Mouse (Mus musculus): ENCODE data around the gene Bach1.
"Not testable (repeated sequence)": the region's sequence is repeated elsewhere in the genome, so short reads cannot be mapped to it uniquely, and the experiment has no call there.

Gene Bach1

DNA sequence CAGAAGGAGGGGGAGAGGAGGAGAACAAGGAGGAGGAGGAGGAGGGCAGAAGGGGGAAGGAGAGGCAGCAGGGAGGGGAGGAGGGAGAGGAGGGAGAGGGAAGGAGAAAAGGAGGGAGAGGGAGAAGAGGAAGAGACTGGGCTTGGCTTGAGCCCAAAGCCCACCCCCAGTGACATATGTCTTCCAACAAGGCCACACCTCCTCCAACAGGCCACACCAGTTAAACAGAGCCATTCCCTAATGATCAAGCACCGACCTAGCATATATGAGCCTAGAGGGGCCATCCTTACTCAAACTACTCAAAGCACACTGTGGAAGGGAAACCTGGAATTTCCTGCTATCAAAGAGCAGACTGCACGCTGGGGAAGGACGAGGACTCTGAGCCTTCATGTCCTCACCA lies 16.9 kb upstream of the Bach1 start:
- DNase-seq, result no peak

DNA sequence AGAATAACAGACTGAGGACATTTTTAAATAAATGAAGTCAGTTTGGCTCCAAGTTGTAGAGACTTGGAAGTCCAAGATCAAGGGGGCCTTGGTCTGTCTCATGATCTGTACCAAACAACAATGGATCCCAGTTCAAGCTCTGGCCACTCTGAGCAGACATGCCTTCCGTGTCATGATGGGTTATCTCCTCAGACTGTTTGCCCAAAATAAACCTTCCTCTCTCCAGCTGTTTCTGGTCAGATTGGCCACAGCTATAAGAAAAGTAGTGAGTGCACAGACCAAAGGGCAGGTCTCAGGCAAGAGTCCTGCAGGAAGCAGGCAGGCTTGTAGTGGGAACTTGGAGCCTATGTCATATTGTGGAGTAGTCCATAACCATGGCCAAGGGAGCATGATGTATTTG lies 12.3 kb upstream of the Bach1 start:
- DNase-seq, result no peak

DNA sequence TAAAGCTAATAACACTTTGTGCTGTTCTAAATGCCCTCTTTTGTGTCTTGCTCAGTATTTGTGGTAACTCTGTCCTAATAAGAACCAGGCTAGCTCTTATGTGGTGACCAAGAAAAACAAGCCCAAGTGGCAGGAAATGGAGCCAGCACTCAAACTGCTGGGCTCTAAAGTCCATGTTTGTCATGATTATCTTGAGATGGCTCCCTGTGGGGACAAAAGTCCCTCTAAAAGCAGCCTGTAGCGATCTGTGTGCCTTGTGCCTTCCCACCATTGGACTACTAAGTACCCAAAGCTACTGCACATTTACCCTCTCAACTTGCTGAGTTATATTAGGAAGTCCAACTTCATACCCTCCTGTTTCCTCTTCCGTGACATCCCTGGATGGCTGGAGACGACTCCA lies 11.4 kb upstream of the Bach1 start:
- DNase-seq, result no peak

DNA sequence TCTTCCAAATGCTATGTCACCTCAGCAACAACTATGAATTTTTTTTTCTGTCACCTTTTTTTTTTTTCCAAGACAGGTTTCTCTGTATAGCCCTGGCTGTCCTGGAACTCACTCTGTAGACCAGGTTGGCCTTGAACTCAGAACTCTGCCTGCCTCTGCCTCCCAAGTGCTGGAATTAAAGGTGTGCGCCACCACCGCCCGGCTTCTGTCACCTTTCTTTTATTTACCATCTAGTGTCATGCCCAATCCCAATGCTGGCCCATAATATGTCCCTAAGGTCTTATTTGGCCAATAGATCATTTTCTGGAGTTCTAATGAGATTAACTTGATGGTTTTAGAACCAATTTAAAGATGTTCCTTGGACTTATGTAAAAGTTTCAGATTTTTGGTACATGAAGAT lies 10.4 kb upstream of the Bach1 start:
- not testable (repeated sequence) for DNase-seq

DNA sequence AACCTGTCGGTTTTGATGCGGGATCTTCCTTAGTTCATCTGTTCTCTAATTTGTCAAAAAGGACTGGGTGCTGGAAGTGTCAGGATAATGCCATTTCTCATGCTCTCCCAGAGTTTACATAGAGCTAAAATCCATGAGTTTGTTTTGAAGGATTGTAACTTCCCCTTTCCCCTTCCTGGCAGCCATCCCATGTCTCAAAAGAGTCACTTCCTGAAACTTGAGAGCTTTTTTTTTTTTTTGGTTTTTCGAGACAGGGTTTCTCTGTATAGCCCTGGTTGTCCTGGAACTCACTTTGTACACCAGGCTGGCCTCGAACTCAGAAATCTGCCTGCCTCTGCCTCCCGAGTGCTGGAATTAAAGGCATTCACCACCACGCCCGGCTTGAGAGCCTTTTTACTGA lies 9.9 kb upstream of the Bach1 start:
- DNase-seq, result not testable (repeated sequence)

DNA sequence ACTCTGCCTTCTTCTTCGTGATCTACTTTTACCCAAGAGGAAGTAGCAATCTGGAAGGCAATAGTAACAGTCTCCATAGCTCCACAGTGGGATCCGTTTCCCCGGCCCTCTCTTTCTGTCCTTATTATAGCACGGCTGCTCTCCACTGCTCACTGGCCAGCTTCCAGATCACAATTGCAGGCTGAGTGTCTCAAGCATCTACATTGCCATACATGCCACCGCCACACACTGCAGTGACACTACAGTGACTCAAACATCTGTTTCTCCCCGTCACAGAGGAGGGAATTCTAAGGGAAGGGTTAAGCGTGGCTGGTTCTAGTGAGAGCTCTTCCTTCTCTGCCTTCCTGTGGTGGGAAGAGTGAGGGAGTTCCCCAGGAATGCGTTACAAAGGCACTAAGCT lies 9.5 kb upstream of the Bach1 start:
- no peak for DNase-seq

DNA sequence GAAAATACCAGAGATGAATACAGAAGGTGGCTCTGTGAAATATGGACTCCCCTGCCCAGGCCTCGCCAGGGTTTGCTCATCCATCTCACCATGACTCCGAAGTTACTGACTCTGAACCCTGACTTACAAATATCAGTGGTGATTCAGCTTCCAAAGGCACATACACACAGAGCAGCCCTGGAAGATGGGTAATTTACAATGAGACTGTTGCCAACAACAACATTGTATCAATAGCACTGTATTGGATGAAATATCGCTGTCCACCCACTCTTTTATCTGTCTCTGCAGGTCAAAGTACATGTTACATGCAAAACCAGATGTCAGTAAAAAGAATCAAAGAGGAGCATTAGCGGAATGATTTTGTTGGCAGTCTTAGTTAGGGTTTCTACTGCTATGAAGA lies 8.2 kb upstream of the Bach1 start:
- no peak for DNase-seq

DNA sequence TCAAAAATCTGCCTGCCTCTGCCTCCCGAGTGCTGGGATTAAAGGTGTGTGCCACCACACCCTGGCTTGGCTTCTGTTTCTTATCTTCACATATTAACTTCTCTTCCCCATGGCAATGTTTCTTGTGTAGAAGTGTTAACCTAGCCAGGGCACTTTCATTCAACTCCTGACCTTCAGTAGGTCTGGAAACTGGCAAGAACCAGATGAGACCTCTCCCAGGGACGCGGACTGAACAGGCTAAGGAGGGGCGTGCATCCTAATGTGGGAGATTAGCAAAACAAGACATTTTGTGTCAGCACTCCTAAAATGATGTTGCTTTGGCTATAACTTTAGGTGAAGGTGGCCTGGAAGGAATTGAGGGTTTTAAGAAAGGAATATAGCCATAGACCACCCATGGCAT lies 7.6 kb upstream of the Bach1 start:
- no peak for DNase-seq

DNA sequence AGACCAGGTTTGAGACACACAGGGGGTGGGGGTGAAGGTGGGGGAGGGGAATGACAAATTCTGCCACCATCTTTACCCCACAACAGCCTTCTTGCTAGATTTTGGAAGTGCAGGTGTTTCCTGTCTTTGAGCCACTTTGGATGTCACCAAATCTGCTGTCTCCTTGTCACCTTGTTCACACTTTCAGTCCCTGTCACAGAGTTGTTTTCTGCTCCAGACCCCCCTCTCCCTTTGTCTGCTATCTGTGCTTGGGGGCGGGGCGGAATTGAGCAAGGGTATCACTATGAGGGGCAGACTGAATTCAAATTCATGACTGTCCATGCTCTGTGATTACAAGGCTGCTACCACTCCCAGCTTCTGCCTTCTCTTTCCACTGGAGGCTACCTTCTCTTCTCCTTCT lies 6.2 kb upstream of the Bach1 start:
- no peak for DNase-seq

DNA sequence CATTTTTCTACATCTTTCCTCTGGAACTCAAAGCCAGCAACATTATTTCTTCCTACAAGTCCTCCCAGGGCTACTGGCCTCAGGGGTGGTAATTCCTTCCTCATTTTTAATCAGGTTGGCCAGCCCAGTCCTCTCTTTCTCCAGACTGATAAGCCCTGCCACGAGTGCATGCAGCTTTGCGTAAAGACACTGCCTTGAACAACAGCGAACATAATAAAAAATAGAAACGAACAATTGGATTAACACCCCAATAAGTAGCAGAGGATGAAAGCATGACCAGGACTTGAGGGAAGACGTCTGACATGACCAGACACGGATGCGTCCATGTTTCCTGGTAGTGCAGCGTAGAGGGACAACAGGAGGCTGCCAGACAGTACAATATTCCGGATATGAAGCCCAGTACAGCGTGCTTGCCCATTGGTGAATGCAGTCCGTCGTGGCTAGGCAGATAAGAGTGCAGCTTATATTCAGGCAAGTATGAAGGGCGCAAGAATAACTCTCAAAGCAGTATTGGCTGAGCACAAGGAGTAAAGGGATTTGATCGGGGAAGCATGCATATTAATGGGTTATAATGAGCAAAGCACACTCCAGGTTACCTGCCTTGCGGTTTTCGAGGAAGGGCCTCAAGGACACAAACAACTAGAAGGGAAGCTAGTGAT lies 909 bp upstream of the Bach1 start:
- no peak for DNase-seq

DNA sequence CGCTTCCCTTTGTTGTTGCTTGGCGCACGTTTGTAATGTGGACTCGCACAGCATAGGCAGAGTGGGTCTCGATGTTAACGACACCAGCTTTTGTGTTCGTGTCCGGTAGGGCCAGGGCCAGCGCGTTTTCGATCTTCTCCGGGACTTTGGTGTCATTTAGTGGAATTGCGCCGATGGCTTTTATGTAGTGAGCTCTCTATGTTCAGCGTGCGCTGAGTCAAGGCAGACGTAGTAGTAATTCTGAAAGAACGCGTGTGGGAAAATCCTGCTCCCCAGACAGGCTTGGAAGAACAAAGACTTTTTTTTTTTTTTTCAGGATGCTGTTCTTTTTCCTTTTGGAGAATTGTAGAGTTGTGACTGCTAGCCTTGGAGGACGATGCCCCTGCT lies 554 bp downstream of the Bach1 start:
- DNase-seq, result no peak

DNA sequence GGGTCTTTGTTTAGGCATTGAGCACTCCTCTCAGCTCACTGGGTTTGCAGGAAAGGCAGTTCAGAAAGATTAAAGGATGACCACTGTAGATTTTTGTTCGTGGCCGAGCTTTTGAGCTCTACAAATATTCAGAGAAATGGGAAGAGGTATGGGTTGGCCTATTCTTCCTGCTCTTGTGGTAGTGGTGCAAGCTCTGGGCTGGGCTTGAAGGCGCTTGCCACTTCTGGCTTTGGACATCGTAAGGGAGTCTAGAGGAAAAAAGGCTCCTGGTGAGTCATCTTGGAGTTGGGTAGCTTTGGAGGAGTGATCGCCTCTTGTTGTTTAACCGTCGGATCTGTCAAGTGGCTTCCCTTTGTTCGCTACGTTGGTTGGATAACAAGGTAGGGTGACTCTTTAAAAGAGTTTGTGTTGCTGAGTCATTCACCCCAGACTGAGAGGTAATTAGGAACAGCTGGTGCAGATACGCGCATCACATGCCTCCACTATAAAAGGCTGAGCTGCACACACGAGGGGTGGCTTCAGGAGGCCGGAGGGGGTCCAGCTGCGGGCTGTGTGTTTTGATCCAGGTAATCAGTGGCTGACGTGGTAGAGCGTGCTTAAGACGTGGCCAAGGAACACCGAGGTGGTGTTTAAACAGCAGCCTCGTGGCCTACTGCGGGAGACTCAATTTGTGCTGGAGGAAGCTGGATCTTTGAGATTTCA lies 1.1 kb downstream of the Bach1 start:
- no peak for DNase-seq

DNA sequence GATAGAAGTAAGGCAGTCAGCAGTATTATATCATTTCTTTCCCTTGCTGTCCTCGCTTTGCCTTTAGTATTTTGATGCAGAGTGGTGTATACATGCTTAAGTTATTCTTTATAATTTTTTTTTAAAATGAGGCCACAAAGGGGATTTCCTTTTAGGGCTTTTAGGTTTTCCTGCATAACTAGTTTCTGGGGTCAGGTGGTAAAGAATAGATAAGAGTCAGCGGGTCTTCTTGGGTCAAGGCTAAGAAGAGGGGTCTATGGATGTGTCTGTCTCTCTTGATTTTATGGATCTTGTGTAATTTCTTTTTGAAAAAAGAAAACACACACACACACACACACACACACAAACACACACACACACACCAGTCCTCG lies 1.6 kb downstream of the Bach1 start:
- DNase-seq, result no peak

DNA sequence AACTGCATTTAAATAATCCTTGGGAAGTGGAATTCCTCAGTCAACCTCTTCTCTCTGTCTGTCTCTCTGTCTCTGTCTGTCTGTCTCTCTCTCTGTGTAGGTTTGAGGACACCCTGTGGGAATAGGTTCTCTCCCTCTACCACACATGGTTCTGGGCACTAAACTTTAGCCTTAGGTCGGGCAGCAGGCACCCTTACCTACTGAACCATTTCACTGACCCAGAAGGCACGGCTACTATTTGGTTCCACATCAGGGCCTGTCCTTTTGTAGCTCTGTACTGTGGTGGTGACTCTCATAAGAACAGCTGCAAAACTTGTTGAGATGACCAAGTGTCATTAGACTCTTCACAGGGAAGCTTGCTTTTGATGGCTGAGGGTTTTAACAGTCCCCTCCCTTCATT lies 3.1 kb downstream of the Bach1 start:
- DNase-seq, result no peak

DNA sequence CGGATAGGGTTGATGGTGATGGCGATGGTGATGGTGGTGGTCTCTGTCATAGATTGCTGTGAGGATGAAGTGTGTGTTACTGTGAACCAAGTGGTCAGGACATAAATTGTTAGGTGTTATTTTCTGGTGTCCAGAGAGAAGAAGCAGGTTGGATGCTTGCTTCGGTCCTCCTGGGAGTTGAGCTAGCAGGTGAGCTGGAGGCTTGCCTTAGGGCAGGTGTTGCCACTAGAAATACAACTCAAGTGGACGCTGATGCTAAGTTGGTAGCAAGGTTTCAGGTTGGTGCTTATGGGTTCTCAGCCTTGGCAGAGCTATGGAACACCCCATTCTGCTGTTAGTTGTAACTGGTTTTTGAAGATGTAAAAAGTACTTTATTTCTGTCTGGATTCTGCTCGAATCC lies 4.1 kb downstream of the Bach1 start:
- DNase-seq, result no peak

DNA sequence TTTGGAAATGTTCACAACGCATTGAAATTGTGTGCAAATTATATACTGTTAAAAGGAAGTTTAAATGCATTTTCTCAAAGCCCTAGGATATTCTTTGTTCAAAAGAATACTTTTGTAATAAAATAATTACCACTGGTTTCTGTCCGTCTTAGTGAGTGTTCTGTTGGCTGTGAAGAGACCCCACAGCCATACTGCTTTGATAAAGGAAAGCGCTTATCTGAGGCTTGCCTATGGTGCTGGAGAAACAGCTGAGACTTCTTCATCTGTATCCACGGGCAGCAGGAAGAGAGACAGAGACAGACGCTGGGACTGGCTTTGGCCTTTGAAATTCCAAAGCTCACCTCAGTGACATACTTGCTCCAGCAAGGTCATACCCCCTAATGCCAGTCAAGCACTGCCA lies 5.5 kb downstream of the Bach1 start:
- DNase-seq, result no peak

DNA sequence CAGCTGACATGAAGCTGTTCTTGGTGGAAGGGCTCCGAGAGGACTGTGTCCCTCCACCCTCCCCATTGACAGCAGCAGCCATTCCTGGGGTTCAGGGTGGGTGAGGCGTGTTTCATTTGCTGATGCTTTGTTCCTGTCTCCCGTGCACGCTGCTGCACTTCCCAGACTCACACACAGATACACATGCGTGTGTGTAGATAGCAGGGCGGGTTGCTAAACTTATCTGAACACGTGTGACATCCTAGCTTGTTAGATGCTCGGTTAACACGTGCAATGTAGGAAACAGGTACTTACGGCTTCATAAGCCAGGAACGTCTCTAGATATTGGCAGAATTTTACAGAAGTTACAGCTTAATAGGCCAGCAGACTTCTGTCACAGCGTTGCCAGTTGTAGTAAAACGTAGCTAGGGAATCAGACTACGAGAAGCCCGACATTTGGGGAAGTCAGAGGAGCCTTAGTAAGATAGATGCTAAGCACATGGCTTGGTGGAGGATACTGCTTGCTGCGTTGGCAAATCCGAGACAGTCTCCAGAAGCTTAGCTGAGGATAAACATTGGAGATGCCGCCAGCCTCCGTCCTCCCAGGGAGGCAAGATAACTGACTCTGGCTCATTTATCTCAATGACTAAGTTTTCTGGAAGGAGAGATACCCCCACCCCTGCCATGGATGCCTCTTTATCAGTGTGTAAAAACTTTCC lies 7.3 kb downstream of the Bach1 start:
- no peak for DNase-seq

DNA sequence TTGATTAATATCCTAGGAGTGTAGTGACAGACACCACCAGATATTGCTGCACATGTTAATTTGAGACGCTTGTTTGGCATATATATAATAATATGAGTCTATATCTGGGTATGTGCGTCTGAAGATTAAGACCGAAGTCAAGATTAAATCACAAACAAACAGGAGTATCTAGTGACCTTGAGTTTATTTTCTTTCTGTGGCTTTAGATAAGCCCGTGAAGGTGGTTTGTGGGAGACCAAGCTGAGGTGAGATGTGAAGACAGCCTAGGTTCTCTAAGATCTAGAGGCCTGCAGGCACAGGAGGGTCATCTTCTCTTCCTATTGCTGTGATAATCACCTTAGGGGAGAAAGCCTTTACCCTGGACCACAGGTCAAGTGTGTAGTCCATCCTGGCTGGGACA lies 8.6 kb downstream of the Bach1 start:
- DNase-seq, result no peak

DNA sequence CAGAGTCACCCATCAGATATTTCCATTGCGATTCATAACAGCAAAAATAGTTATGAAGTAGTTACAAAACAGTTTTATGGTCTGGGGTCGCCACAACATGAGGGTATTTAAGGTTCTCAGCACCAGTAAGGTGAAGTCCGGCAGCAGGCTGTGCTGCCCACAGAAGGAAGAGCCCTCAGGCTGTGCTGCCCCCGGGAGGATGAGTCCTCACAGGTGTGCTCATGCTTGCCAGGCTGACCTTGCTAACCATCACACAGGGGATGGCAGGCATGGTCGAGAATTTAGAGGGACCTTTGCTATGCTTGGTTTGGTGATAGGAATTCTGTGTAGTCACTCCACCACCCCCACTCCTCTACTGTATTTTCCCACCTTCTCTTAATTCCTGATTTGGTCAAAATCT lies 9.8 kb downstream of the Bach1 start:
- DNase-seq, result no peak

DNA sequence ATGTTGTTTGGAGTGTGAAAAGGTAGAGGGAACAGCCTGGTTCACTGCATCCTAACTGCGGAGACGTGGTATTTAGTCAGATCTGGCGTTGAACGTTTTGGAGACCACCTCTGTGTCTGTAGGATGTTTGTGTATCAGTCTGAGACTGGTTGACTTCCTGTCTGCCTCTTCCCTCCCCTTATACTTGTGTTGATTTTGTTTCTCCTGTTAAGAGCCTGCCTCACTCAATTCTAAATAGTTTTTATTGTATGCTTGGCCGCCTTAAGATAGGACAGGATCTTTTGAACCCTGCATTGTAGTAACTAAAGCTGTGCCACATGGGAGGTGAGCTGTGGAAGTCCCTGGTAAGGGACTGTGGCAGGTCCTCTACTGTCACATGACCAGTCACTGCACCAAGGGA lies 10.4 kb downstream of the Bach1 start:
- DNase-seq, result no peak

DNA sequence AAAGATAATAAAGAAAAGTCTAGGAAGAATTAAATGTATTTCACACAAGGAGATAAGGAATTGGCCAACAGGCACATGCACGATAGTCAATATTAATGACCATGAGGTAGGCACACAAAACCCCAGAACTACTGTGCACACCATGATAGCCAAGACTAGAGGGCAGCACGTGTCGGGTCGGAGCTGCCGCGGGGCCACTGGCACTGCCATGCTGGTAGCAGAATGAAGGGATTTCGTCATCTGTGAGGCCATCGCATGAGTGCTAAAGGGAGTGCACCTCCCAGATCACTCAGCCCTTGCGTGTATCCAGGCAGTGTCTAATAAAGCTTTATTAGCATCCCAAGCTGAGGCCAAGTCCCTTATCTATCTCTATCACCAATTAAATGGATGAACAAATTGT lies 11.2 kb downstream of the Bach1 start:
- DNase-seq, result no peak

DNA sequence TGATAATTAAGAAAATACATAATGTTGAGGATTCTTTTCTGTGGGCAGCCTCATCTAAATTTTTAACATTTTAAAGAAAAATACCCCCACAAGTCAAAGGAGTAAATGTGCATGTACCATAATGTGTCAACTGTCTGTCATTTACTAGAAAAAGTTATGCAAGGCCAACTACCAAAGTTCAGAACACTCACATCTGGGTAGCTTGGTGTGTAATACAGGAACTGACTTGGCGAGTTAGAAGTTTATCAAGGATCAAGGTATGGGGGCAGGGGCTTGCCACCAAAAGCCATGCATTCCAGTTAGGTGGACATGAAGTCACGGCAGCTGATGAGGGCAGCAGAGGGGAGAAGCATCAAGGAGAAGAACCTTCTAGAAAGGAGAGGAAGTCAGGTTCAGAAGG lies 13.2 kb downstream of the Bach1 start:
- DNase-seq, result no peak

DNA sequence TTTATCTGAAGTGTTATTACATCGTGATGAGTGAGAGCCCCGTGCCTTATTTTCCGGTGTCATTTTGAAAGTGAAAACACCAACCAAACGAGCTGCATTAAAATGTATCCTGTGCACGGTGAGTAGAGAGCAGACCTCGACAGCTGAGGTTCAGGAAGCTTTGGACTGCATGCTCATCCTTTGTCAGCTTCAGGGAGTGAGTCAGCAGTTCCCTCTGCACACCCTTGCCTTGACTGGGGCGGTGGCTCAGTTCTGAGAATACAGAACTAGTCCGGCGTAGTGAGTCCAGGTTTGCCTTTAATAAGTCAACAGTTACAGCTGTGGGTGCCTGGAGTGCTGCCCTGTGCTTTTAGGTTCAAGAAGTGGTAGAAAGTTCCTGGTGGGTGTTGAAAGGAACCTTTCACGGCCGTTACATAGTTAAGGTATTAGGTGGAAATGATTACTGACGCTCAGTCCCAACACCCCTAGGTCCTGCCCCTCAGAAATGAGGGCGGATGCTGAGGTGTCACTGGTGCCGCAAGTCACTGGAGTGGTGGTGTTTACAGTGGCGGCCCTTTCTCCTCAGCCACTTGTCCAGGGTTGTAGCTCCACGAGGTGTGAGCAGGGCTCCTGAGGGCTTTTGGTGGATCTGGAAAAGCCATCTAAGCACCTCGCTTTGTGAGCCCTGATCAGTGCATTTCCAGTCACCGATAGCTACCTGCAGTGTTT lies 14.4 kb downstream of the Bach1 start:
- DNase-seq, result no peak

DNA sequence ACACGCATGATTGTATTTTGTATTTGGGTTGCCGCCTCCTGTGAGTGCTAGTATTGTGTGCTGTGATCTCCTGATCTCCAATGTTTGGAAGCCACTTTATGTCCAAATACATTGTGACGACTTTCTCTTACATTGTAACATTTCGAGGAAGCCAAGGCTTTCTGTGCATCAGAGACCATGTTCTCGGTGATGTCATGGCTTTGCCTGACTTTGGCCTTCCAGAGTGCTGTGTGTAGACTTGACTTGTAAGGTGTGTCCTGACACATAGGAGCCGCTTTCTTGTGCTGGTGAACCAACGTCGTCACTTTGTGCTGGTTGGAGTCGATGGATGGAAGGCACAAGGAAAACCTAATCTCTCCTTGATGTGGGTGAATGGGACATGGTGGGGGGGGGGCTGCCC lies 15.8 kb downstream of the Bach1 start:
- DNase-seq, result no peak
